Mouse (Mus musculus): ENCODE results near the gene Pes1. TPM values are rescaled to one million over a fixed set of nuclear protein-coding genes. Genes with fewer than 3 reads are reported as not detected.
A peak's percentile ranks its signal among the peaks of the same experiment; 100 is the strongest.
"Not testable (repeated sequence)": the region's sequence is repeated elsewhere in the genome, so short reads cannot be mapped to it uniquely, and the experiment has no call there.

The Pes1 gene
- polyA plus RNA-seq, 1 experiment from 2014 or later, result 81.2 TPM

DNA sequence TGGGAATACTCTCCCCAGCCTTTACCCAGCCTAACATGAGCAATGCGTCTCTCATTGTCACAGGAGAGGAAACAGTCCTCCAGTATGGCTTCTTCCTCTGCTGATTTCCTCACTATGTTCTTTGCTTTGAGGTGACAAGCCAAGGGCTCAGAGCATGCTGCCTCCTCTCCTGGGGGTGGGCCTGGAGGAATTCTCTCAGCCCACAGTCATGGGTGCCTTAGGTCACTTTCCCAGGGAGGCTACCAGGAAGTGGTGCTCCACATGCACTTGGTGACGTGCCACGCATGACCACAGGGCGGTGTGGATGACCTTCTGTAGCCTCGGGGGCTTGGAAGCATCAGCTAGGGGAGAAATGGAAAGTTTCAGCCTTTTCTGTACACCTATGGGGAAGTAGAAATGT, 31.7 kb downstream of the Pes1 start:
- 88% methylated on average over 5 of the region's 5 CpGs for WGBS
- Histone ChIP-seq H3K4me1 (peaks cover 7% of the 10 kb centered on the region), H3K9ac (no peak overlapping the region), H3K36me3 (replicated peaks) (no peaks in the 10 kb centered on the region), H3K4me2 (no peak overlapping the region), H3K9me3 (no peaks in the 10 kb centered on the region), H3K27me3 (peaks cover 53% of the 10 kb centered on the region), H3K4me3 (replicated peaks) (no peak overlapping the region), H3K27ac (no peak overlapping the region)
- no peak for ATAC-seq (ENCODE audit: low FRiP score)

- Histone ChIP-seq H3K9me3 (no peaks in the 10 kb centered on the region), H3K4me1 (peaks cover 7% of the 10 kb centered on the region), H3K4me3 (replicated peaks) (no peak overlapping the region), H3K27me3 (peaks cover 56% of the 10 kb centered on the region), H3K4me2 (no peak overlapping the region), H3K9ac (no peak overlapping the region), H3K36me3 (replicated peaks) (no peaks in the 10 kb centered on the region), H3K27ac (no peak overlapping the region)
- 91% methylated on average over 3 of the region's 3 CpGs for WGBS
- no peak for ATAC-seq (ENCODE audit: low FRiP score)
Measured at GRCm38 (mm10) chr11:3996840-3997239, 33.1 kb downstream of the Pes1 start.

GRCm38 (mm10) chr11:3997978-3998720, 34.4 kb downstream of the Pes1 start:
- peak overlapping the region; percentile 28 for H3K4me3 ChIP-seq (replicated peaks)
- peak overlapping the region; percentile 48 for H3K4me2 ChIP-seq
- H3K4me1 ChIP-seq, result peaks cover 7% of the 10 kb centered on the region
- H3K9me3 ChIP-seq, result no peaks in the 10 kb centered on the region
- peaks cover 53% of the 10 kb centered on the region for H3K27me3 ChIP-seq
- no peak overlapping the region for H3K9ac ChIP-seq
- no peaks in the 10 kb centered on the region for H3K36me3 ChIP-seq (replicated peaks)
- 7% methylated on average over 66 of the region's 66 CpGs for WGBS
- H3K27ac ChIP-seq, result no peak overlapping the region
- ATAC-seq (ENCODE audit: low FRiP score), result no peak

GRCm38 (mm10) chr11:3999547-3999946, 35.8 kb downstream of the Pes1 start:
- peaks cover 53% of the 10 kb centered on the region for H3K27me3 ChIP-seq
- no peaks in the 10 kb centered on the region for H3K36me3 ChIP-seq (replicated peaks)
- H3K9me3 ChIP-seq, result no peaks in the 10 kb centered on the region
- peaks cover 7% of the 10 kb centered on the region for H3K4me1 ChIP-seq
- WGBS, result 71% methylated on average over 5 of the region's 5 CpGs
- no peak overlapping the region for H3K4me2 ChIP-seq
- no peak overlapping the region for H3K27ac ChIP-seq
- ATAC-seq (ENCODE audit: low FRiP score), result no peak
- no peak overlapping the region for H3K4me3 ChIP-seq (replicated peaks)
- no peak overlapping the region for H3K9ac ChIP-seq

DNA sequence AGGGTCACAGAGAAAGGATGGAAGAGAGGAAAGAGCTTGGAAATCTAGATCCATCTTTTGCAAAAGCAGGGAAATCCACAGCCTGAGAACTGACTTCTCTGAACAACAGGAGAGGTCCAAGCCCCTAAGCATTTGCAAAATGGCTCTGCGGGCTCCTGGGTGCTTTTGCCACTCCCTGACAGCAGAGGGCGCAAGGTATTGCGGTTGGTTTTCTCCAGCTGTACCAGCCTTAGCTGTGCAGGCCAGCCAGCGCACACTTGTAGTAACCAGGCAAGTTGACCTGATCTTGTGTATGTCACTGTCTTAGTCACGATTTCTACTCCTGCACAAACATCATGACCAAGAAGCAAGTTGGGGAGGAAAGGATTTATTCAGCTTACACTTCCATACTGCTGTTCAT, 37.8 kb downstream of the Pes1 start:
- no peaks in the 10 kb centered on the region for H3K9me3 ChIP-seq
- H3K27ac ChIP-seq, result no peak overlapping the region
- 10% methylated on average over 5 of the region's 5 CpGs for WGBS
- H3K9ac ChIP-seq, result no peak overlapping the region
- H3K36me3 ChIP-seq (replicated peaks), result no peaks in the 10 kb centered on the region
- H3K4me3 ChIP-seq (replicated peaks), result no peak overlapping the region
- no peak overlapping the region for H3K4me2 ChIP-seq
- ATAC-seq (ENCODE audit: low FRiP score), result no peak
- peaks cover 46% of the 10 kb centered on the region for H3K27me3 ChIP-seq
- peaks cover 7% of the 10 kb centered on the region for H3K4me1 ChIP-seq

DNA sequence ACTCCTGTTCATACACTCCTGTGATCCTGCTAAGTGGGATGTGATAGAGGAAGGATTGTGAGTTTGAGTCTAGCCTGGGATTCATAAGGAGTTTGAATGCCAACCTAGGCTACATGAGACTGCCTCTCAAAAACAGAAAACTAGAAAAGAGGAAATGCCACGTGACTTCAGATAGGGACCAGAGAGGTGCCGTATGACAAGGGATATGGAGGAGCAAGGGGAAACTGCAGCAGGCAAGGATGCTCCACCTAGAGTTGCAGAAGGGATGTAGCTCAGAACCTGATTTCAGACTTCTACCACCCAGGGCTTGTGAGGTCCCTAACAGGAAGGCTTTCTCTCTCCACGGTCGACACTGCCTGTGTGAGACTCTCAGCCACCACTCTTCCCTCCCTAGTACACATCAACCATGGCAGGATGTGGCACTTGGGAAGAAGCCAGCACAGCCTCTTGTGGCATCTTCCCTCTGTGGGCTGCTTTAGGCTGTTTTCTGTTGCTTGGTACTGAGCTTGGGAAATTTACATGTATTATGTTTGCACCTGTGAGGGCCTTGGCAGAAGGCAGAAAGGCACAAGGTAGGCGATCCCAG, 41.5 kb downstream of the Pes1 start:
- peaks cover 10% of the 10 kb centered on the region; the same call in 1 of the 2 replicates for H3K27me3 ChIP-seq
- no peak overlapping the region for H3K9ac ChIP-seq
- H3K4me2 ChIP-seq, result no peak overlapping the region
- no peaks in the 10 kb centered on the region for H3K4me1 ChIP-seq
- no peak overlapping the region for H3K27ac ChIP-seq
- no peak for ATAC-seq (ENCODE audit: low FRiP score)
- H3K36me3 ChIP-seq (replicated peaks), result no peaks in the 10 kb centered on the region
- H3K9me3 ChIP-seq, result no peaks in the 10 kb centered on the region
- WGBS, result 80% methylated on average over 5 of the region's 5 CpGs
- no peak overlapping the region for H3K4me3 ChIP-seq (replicated peaks)

DNA sequence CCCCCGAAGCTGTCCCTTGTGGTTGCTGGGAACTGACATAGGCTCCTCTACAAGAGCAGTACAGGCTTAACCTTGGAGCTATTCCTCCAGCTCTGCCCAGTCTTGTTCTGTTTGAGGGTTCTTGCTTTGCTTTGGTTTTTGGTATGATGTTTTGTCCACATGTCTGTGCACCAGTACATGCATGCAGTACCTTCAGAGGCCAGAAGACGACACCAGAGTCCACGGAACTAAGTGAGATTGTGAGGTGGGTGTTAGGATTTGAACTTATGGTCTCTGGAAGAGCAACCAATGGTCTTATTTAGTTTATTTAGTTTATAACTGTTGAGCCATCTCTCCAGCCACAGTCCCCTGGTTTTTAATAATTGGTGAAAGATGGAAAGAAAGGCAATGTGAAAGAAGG, 42.7 kb downstream of the Pes1 start:
- ATAC-seq (ENCODE audit: low FRiP score), result no peak

GRCm38 (mm10) chr11:4012616-4013015, 48.8 kb downstream of the Pes1 start:
- Histone ChIP-seq H3K27me3 (no peaks in the 10 kb centered on the region), H3K9me3 (peaks cover 10% of the 10 kb centered on the region; the same call in 1 of the 2 replicates), H3K27ac (no peak overlapping the region), H3K4me3 (replicated peaks) (no peak overlapping the region), H3K36me3 (replicated peaks) (no peaks in the 10 kb centered on the region), H3K4me2 (no peak overlapping the region), H3K4me1 (no peaks in the 10 kb centered on the region), H3K9ac (no peak overlapping the region)
- no peak for ATAC-seq (ENCODE audit: low FRiP score)
- WGBS, result 40% methylated on average over 1 of the region's 1 CpGs

More for the DNA sequence above, 42.7 kb downstream of the Pes1 start:
- no peak overlapping the region for H3K4me2 ChIP-seq
- no peak overlapping the region for H3K27ac ChIP-seq
- no peak overlapping the region for H3K4me3 ChIP-seq (replicated peaks)
- H3K36me3 ChIP-seq (replicated peaks), result no peaks in the 10 kb centered on the region
- no peaks in the 10 kb centered on the region for H3K9me3 ChIP-seq
- no peak overlapping the region for H3K9ac ChIP-seq
- no peaks in the 10 kb centered on the region for H3K4me1 ChIP-seq
- 88% methylated on average over 3 of the region's 3 CpGs for WGBS
- 0 out of 2 replicates have a peak, but pooled peaks cover 4% of the 10 kb centered on the region for H3K27me3 ChIP-seq

GRCm38 (mm10) chr11:4015796-4016195, 52.0 kb downstream of the Pes1 start:
- not testable (repeated sequence) for H3K27me3 ChIP-seq; H3K27ac ChIP-seq; H3K4me3 ChIP-seq (replicated peaks); H3K4me1 ChIP-seq; H3K9ac ChIP-seq; H3K36me3 ChIP-seq (replicated peaks); H3K9me3 ChIP-seq; H3K4me2 ChIP-seq; ATAC-seq (ENCODE audit: low FRiP score)
- WGBS, result 92% methylated on average over 14 of the region's 14 CpGs

DNA sequence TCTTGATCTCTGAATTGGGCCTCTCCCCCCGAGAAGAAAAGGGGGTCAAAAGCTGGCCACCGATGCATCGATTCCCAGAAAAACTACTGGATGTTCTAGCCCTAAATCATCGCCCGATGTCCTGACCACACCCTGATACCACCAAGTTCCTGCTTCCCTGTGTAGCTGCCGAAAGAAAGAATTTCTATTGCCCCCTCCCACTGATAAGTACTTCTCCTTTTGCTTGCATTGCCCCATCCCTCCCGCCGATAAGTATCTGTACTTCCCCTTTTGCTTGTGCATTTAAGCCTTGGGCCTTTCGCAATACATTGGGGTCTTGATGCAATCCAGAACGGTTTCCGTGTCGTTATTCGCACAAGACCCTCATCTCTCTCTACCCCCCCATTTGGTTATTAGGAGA, 58.3 kb downstream of the Pes1 start:
- not testable (repeated sequence) for H3K9me3 ChIP-seq; H3K27ac ChIP-seq; H3K9ac ChIP-seq; H3K36me3 ChIP-seq (replicated peaks); H3K27me3 ChIP-seq; H3K4me1 ChIP-seq; H3K4me3 ChIP-seq (replicated peaks); ATAC-seq (ENCODE audit: low FRiP score); H3K4me2 ChIP-seq
- 95% methylated on average over 13 of the region's 13 CpGs for WGBS

GRCm38 (mm10) chr11:4023321-4023720, 59.5 kb downstream of the Pes1 start:
- no peak overlapping the region for H3K4me2 ChIP-seq
- H3K36me3 ChIP-seq (replicated peaks), result no peaks in the 10 kb centered on the region
- no peaks in the 10 kb centered on the region for H3K4me1 ChIP-seq
- WGBS, result 69% methylated on average over 2 of the region's 2 CpGs
- no peak overlapping the region for H3K4me3 ChIP-seq (replicated peaks)
- H3K27ac ChIP-seq, result no peak overlapping the region
- H3K9ac ChIP-seq, result no peak overlapping the region
- no peak for ATAC-seq (ENCODE audit: low FRiP score)
- no peaks in the 10 kb centered on the region for H3K9me3 ChIP-seq
- no peaks in the 10 kb centered on the region for H3K27me3 ChIP-seq

DNA sequence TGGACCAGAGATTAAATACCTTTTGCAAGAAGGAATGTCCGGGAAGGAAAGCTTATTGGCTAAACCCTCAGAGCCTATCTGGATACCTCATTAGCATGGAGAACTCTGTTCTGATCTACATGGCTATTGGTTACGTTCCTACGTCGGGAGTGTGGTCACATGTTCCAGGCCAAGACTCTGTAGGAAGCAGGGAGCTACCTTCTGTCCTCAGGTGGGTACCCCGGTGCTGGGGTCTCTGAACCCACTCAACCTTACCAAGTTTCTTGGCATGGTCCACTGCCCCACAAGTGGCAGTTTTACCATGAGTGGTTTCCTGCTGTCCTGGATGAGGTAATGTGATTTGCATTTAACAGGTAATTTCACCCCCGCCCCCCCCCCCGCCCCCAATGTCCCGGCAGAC, 63.3 kb downstream of the Pes1 start:
- Histone ChIP-seq H3K9me3 (no peaks in the 10 kb centered on the region), H3K27me3 (0 out of 2 replicates have a peak, but pooled peaks cover 6% of the 10 kb centered on the region), H3K4me1 (no peaks in the 10 kb centered on the region), H3K4me2 (no peak overlapping the region), H3K4me3 (replicated peaks) (no peak overlapping the region), H3K27ac (no peak overlapping the region), H3K9ac (no peak overlapping the region), H3K36me3 (replicated peaks) (no peaks in the 10 kb centered on the region)
- WGBS, result 84% methylated on average over 8 of the region's 8 CpGs
- ATAC-seq (ENCODE audit: low FRiP score), result no peak
